Mouse (Mus musculus): ENCODE measurements around the gene Galp. TPM values are rescaled to one million over a fixed set of nuclear protein-coding genes. Genes with fewer than 3 reads are reported as not detected.
A peak's percentile ranks its signal among the peaks of the same experiment; 100 is the strongest.

The Galp gene
- polyA plus RNA-seq (2016; fragmentation: Nextera tagmentation; extraction: Ambion mirVana): not detected in 2 replicates

DNA sequence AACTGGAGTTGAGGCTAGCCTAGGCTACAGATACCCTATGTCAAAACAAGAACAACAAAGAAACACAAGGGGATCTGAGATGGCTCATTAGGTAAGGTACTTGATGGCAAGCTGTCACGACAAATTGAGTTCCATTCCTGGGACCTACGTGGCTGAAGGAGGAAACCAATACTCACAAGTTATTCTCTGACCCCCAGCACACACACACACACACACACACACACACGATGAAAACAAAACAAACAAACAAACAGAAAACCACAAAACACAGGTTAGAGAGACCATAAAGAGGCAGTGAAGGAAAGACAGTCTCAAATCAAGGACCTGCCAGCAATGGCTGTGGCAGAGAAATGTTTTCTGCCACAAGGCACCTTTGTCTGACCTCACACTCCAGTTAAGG, at the start of gene Galp:
TSS of gene Galp (plus strand) at position 301 of the 400 bp plus-strand sequence.
- Histone ChIP-seq H3K27ac (no peak within 1 kb of the TSS), H3K9me3 (peaks cover 18% of the 10 kb centered on the region; the same call in 1 of the 2 replicates), H3K4me1 (no peaks in the 10 kb centered on the region), H3K4me3 (no peak within 1 kb of the TSS), H3K36me3 (replicated peaks) (no peaks in the 10 kb centered on the region), H3K27me3 (ENCODE audit: poor library complexity, severe bottlenecking) (no peaks in the 10 kb centered on the region)
- WGBS: 76% methylated on average over 3 of the region's 3 CpGs
- no peak for DNase-seq (ENCODE audit: extremely low spot score, low spot score)

DNA sequence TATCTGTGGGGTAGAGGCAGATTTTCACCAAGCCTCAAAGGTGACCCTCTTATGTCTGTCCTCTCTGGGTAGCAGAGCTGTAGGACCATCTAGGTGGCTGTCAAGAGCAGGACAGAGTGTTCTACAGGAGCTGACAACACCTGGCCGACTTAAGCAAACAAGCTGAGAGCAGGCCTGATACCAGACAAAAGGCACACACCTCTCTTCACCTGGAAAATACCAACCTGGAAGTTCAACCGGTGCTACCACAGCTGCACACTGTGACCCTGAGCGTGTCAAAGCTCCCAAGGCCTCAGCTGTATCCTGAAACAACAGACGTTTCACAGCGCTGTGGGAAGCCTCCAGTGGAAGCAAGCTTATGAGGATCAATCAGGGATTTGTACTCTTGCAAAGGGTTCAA, 49.2 kb upstream of the Galp start:
- Histone ChIP-seq H3K4me3 (no peak overlapping the region), H3K27me3 (ENCODE audit: poor library complexity, severe bottlenecking) (no peaks in the 10 kb centered on the region), H3K4me1 (peaks cover 15% of the 10 kb centered on the region), H3K36me3 (replicated peaks) (peaks cover 6% of the 10 kb centered on the region), H3K9me3 (no peaks in the 10 kb centered on the region), H3K27ac (no peak overlapping the region)
- 90% methylated on average over 5 of the region's 5 CpGs for WGBS
- DNase-seq (ENCODE audit: extremely low spot score, low spot score): no peak

GRCm38 (mm10) chr7:6151266-6151665, 45.6 kb upstream of the Galp start:
- Histone ChIP-seq H3K27me3 (ENCODE audit: poor library complexity, severe bottlenecking) (no peaks in the 10 kb centered on the region), H3K4me3 (no peak overlapping the region), H3K27ac (no peak overlapping the region), H3K36me3 (replicated peaks) (0 out of 2 replicates have a peak, but pooled peaks cover 3% of the 10 kb centered on the region), H3K9me3 (0 out of 2 replicates have a peak, but pooled peaks cover 5% of the 10 kb centered on the region), H3K4me1 (peaks cover 36% of the 10 kb centered on the region)
- WGBS: 93% methylated on average over 1 of the region's 1 CpGs
- DNase-seq (ENCODE audit: extremely low spot score, low spot score): no peak

- Histone ChIP-seq H3K4me1 (peaks cover 43% of the 10 kb centered on the region), H3K9me3 (0 out of 2 replicates have a peak, but pooled peaks cover 5% of the 10 kb centered on the region), H3K36me3 (replicated peaks) (0 out of 2 replicates have a peak, but pooled peaks cover 3% of the 10 kb centered on the region), H3K4me3 (no peak overlapping the region), H3K27me3 (ENCODE audit: poor library complexity, severe bottlenecking) (no peaks in the 10 kb centered on the region), H3K27ac (no peak overlapping the region)
- DNase-seq (ENCODE audit: extremely low spot score, low spot score): no peak
- WGBS: 85% methylated on average over 3 of the region's 3 CpGs
Observed at GRCm38 (mm10) chr7:6152036-6152435, 44.9 kb upstream of the Galp start.

DNA sequence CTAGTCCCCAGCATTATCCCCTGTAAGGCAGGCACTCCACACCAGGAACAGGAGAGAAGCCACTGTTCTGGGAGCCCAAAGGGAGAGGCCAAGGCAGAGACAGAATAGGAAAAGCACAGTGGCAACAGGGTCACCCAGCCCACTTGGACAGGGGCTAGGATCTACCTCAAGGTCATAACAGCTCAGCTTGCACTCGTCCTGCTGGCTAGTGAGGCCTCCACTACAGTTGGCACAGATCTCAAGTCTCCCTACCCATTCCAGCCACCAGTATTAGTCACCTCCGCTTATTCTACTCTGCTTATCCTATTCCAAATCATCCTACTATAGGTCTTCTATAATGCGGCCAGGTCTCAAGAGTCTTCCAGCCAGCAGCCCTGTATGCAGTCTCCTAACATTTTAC, 43.8 kb upstream of the Galp start:
- no peaks in the 10 kb centered on the region for H3K27me3 ChIP-seq (ENCODE audit: poor library complexity, severe bottlenecking)
- peaks cover 40% of the 10 kb centered on the region for H3K4me1 ChIP-seq
- H3K36me3 ChIP-seq (replicated peaks): no peaks in the 10 kb centered on the region
- WGBS: 90% methylated on average over 3 of the region's 3 CpGs
- peak overlapping the region; percentile 87; the same call in 1 of the 2 replicates for H3K4me3 ChIP-seq
- no peak for DNase-seq (ENCODE audit: extremely low spot score, low spot score)
- 0 out of 2 replicates have a peak, but pooled peaks cover 5% of the 10 kb centered on the region for H3K9me3 ChIP-seq
- H3K27ac ChIP-seq: no peak overlapping the region

DNA sequence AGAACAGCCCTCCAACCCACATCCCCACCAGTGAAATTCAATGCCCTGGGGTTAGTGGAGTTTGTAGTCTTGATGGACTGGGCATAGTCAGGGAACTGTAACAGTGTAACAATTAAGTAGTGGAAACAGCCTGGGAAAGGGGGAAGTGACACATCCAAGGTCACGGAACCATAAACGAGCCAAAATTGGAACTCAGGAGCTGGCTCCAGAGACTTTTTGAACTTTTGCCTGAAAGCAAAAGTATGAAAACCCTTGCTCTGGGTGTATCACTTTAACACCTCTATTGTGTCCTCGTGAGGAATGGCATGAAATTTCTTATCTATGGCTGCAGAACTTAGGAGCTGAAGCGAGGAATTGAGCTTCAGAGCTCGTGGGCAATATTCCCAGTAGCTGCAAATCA, 42.7 kb upstream of the Galp start:
- peak overlapping the region; percentile 87 for H3K4me3 ChIP-seq
- DNase-seq (ENCODE audit: extremely low spot score, low spot score): no peak
- no peak overlapping the region; the same call in 1 of the 2 replicates for H3K27ac ChIP-seq
- WGBS: 91% methylated on average over 5 of the region's 5 CpGs
- H3K9me3 ChIP-seq: 0 out of 2 replicates have a peak, but pooled peaks cover 5% of the 10 kb centered on the region
- peaks cover 30% of the 10 kb centered on the region for H3K4me1 ChIP-seq
- H3K27me3 ChIP-seq (ENCODE audit: poor library complexity, severe bottlenecking): no peaks in the 10 kb centered on the region
- no peaks in the 10 kb centered on the region for H3K36me3 ChIP-seq (replicated peaks)

- Histone ChIP-seq H3K27me3 (ENCODE audit: poor library complexity, severe bottlenecking) (no peaks in the 10 kb centered on the region), H3K36me3 (replicated peaks) (no peaks in the 10 kb centered on the region), H3K4me1 (peaks cover 28% of the 10 kb centered on the region), H3K9me3 (0 out of 2 replicates have a peak, but pooled peaks cover 5% of the 10 kb centered on the region), H3K27ac (peak overlapping the region; percentile 95), H3K4me3 (peak overlapping the region; percentile 87)
- WGBS: under 1% methylated on average over 78 of the region's 85 CpGs
- DNase-seq (ENCODE audit: extremely low spot score, low spot score): peak; percentile 80
Observed at GRCm38 (mm10) chr7:6155031-6155872, 41.6 kb upstream of the Galp start.

DNA sequence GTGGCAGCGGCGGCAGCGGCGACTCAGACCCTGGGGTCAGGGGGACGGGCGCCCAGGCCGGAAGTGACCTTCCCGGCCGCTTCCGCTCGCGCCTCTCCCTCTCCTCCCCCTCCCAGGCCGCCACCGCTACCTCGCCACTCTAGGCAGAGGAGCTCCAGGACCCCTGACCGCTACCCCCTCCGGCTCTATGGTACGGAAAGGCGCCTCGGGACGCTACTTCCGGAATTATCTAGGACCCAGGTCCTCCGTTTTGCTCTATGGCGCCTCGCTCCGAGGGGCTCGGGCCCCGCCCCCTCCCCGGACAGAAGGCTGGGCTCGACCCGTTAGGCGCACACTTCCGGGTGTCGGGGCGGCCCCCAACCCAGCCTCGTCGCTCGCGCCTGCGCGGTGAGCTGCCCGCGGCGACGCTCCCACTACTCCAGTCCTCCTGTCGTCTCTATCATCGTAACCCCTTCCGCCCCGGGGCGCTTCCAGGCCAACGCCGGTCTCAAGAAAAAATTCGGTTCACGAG, 40.9 kb upstream of the Galp start, which contains the start of gene Zfp787:
TSS of gene Zfp787 (minus strand) at position 97 of the 511 bp plus-strand sequence.
- Histone ChIP-seq H3K9me3 (0 out of 2 replicates have a peak, but pooled peaks cover 5% of the 10 kb centered on the region), H3K4me1 (peaks cover 28% of the 10 kb centered on the region), H3K27ac (peak within 1 kb of the TSS; percentile 95), H3K36me3 (replicated peaks) (no peaks in the 10 kb centered on the region), H3K4me3 (peak within 1 kb of the TSS; percentile 87), H3K27me3 (ENCODE audit: poor library complexity, severe bottlenecking) (no peaks in the 10 kb centered on the region)
- DNase-seq (ENCODE audit: extremely low spot score, low spot score): peak; percentile 92
- WGBS: under 1% methylated on average over 52 of the region's 54 CpGs

GRCm38 (mm10) chr7:6156901-6157472, 39.9 kb upstream of the Galp start:
- peaks cover 28% of the 10 kb centered on the region for H3K4me1 ChIP-seq
- DNase-seq (ENCODE audit: extremely low spot score, low spot score): no peak
- H3K27ac ChIP-seq: peak overlapping the region; percentile 95
- H3K27me3 ChIP-seq (ENCODE audit: poor library complexity, severe bottlenecking): no peaks in the 10 kb centered on the region
- no peaks in the 10 kb centered on the region for H3K36me3 ChIP-seq (replicated peaks)
- H3K9me3 ChIP-seq: 0 out of 2 replicates have a peak, but pooled peaks cover 5% of the 10 kb centered on the region
- 79% methylated on average over 9 of the region's 9 CpGs for WGBS
- H3K4me3 ChIP-seq: peak overlapping the region; percentile 87

DNA sequence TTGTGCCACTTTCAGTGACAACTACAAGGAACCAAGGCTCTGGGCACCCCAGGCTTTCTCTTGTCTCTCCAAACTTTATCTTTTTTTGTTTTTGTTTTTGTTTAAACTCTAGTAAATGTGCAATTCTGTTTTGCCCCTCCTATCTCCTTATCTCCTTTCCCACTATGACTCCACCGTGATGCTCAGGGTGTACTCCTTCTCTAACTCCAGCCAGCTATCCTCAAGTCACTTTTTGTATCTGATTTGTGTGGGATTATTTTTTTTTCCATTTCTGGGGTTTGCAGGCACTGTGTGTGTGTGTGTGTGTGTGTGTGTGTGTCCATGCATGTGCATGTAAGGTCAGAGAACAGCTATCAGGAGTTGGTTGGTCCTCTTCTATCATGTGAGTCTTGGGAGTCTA, 39.4 kb upstream of the Galp start:
- Histone ChIP-seq H3K9me3 (0 out of 2 replicates have a peak, but pooled peaks cover 5% of the 10 kb centered on the region), H3K36me3 (replicated peaks) (no peaks in the 10 kb centered on the region), H3K4me3 (no peak overlapping the region), H3K4me1 (peaks cover 28% of the 10 kb centered on the region), H3K27ac (no peak overlapping the region), H3K27me3 (ENCODE audit: poor library complexity, severe bottlenecking) (no peaks in the 10 kb centered on the region)
- no peak for DNase-seq (ENCODE audit: extremely low spot score, low spot score)
- 95% methylated on average over 1 of the region's 1 CpGs for WGBS

DNA sequence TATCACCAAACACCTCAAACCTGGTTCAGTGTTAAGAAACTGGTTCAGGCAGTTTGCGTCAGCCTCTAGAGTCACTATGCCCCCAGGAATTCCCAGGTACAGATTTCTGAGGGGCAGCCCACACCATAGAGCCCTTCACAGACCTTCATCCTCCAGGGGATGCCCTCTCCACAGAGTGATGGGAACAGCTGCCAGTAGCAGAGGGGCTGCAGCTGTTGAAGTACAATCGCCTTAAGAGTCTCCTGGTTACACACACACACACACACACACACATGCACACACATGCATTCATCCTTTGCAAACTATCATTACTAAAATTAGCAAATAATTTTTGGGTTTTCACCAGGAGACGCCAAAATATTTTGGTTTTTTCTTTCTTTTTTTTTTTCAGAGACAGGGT, 37.3 kb upstream of the Galp start:
- H3K4me3 ChIP-seq: no peak overlapping the region
- H3K36me3 ChIP-seq (replicated peaks): no peaks in the 10 kb centered on the region
- H3K27me3 ChIP-seq (ENCODE audit: poor library complexity, severe bottlenecking): no peaks in the 10 kb centered on the region
- no peaks in the 10 kb centered on the region for H3K9me3 ChIP-seq
- H3K4me1 ChIP-seq: peaks cover 11% of the 10 kb centered on the region
- no peak overlapping the region for H3K27ac ChIP-seq
- 87% methylated on average over 3 of the region's 3 CpGs for WGBS
- no peak for DNase-seq (ENCODE audit: extremely low spot score, low spot score)

DNA sequence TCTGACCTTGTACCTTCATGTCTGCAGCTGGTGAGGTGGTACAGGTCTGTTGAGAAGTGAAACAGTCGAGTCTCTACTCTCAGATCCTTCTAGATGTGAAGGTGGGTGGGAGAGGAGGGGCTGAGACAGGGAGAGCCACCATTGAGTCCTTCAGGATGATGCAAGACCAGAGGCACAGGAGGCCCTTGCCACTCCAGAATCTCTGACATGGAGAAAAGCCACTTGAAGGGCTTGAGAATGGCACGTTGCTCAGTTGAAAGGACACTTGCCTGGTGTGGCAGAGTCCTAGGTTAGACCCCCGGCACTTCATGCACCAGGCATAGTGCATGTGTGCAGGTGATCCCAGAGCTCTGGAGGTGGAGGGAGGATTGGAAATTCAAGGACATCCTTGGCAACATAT, 35.3 kb upstream of the Galp start:
- H3K4me3 ChIP-seq: no peak overlapping the region
- H3K4me1 ChIP-seq: peaks cover 4% of the 10 kb centered on the region
- H3K9me3 ChIP-seq: no peaks in the 10 kb centered on the region
- H3K27ac ChIP-seq: no peak overlapping the region
- DNase-seq (ENCODE audit: extremely low spot score, low spot score): no peak
- H3K36me3 ChIP-seq (replicated peaks): no peaks in the 10 kb centered on the region
- WGBS: 59% methylated on average over 3 of the region's 3 CpGs
- H3K27me3 ChIP-seq (ENCODE audit: poor library complexity, severe bottlenecking): no peaks in the 10 kb centered on the region
